Mouse (Mus musculus): ENCODE data around the gene Lix1. TPM values are rescaled to one million over a fixed set of nuclear protein-coding genes. Genes with fewer than 3 reads are reported as not detected.

The Lix1 gene
- polyA plus RNA-seq, 1 experiment, result 1.0 TPM

DNA sequence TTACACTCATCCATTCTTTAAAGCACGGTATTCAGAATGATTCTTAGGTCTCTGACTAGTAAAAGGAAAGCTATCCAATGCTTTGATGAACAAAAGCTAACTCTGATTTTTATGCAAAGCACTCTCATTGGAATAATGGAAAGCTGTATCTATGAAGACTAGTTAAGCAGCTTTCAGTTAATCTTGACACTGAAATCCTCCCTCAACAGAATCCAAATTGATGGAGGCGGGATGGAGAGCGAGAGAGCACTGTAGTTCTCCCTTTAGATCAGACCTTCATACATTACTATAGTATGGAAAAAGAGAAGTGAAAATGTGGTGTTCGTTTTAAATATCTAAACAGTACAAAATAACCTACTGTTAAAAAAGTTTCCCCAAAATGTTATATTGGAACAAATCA is 31.2 kb downstream of the Lix1 start:
- 81% methylated on average over 4 of the region's 4 CpGs for WGBS

DNA sequence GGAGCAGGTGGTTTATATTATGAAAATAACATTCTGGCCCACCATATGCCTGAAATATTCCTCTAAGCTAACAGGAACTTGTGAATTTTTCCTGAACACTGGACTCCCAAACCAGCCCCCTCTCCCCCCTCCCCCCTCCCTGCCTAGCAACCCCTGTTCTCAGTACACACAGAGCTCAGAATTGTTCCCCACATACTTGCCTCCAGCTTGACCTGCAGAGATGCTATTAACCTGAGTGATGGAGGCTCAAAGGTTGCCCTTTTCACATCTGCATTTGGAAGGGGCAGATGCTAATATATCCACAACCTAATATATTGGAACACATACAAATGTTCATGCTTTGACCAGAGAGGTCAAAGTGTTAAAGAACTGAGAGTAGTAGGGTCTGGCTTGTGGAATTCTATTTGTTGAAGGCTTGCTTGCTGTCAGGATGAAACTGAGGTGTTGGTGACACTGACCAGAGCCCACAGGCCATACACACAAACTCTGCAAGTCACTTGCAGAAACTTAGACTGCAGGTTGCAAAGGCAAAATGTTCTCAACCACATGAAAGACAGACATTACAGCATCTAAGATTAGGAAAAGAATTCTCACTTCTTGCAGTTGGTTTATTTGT is 36.2 kb downstream of the Lix1 start:
- TF ChIP-seq POLR2A (IDR thresholded peaks at IDR 0.05; ENCODE audit: low read depth, low read length), result no peak
- no peak for TF ChIP-seq CTCF (conservative IDR thresholded peaks at IDR 0.05; ENCODE audit: insufficient read depth, insufficient read length, low read depth, low read length)
- Histone ChIP-seq H3K36me3 (ENCODE audit: control insufficient read depth, insufficient read depth, low read length) (no peaks in the 10 kb centered on the region), H3K27me3 (replicated peaks; ENCODE audit: control insufficient read depth, insufficient read depth, low read length) (no peaks in the 10 kb centered on the region), H3K27ac (ENCODE audit: insufficient read depth, low read depth, low read length) (no peak overlapping the region), H3K4me1 (ENCODE audit: control insufficient read depth, insufficient read depth, low read length) (no peaks in the 10 kb centered on the region), H3K4me3 (ENCODE audit: insufficient read depth, low read depth, low read length) (no peak overlapping the region)
- DNase-seq, result no peak

More for the DNA sequence above, 31.2 kb downstream of the Lix1 start:
- H3K4me3 ChIP-seq (ENCODE audit: insufficient read depth, low read depth, low read length), result no peak overlapping the region
- no peaks in the 10 kb centered on the region for H3K36me3 ChIP-seq (ENCODE audit: control insufficient read depth, insufficient read depth, low read length)
- no peaks in the 10 kb centered on the region for H3K4me1 ChIP-seq (ENCODE audit: control insufficient read depth, insufficient read depth, low read length)
- H3K27ac ChIP-seq (ENCODE audit: insufficient read depth, low read depth, low read length), result no peak overlapping the region
- DNase-seq, result no peak
- H3K27me3 ChIP-seq (replicated peaks; ENCODE audit: control insufficient read depth, insufficient read depth, low read length), result no peaks in the 10 kb centered on the region
- TF ChIP-seq CTCF (conservative IDR thresholded peaks at IDR 0.05; ENCODE audit: insufficient read depth, insufficient read length, low read depth, low read length) (no peak), POLR2A (IDR thresholded peaks at IDR 0.05; ENCODE audit: low read depth, low read length) (no peak)

DNA sequence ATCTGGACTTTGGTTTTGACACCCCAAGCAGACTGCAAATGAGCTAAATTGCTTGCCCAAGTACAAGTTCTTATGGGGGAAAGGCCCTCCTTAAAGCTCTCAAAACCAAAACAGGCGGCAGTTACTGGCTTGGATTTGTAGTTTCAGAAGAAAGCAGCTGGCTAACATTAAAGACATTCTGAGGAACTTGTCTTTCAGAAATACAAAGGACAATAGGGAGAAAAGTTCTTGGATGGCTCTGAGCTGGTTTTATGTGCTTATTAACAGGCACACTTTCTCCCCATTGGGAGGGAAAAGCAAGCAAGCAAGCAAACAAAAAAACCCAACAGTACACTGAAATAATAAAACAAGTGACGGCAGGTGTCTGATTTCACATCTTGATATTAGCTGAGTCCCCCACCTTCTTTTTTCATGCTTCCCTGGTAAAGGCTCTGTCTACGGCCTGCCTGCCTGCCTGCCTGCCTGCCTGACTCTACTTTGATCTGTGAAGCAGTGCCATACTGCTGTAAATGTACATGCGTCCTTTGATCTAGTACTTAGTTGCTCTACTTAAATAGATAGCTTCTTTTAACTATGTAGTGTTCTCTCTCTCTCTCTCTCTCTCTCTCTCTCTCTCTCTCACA is 39.5 kb downstream of the Lix1 start:
- WGBS, result 59% methylated on average over 4 of the region's 4 CpGs
- no peak for DNase-seq
- Histone ChIP-seq H3K27me3 (replicated peaks; ENCODE audit: control insufficient read depth, insufficient read depth, low read length) (no peaks in the 10 kb centered on the region), H3K27ac (ENCODE audit: insufficient read depth, low read depth, low read length) (no peak overlapping the region), H3K4me1 (ENCODE audit: control insufficient read depth, insufficient read depth, low read length) (no peaks in the 10 kb centered on the region), H3K36me3 (ENCODE audit: control insufficient read depth, insufficient read depth, low read length) (no peaks in the 10 kb centered on the region), H3K4me3 (ENCODE audit: insufficient read depth, low read depth, low read length) (no peak overlapping the region)
- TF ChIP-seq CTCF (conservative IDR thresholded peaks at IDR 0.05; ENCODE audit: insufficient read depth, insufficient read length, low read depth, low read length) (no peak), POLR2A (IDR thresholded peaks at IDR 0.05; ENCODE audit: low read depth, low read length) (no peak)

DNA sequence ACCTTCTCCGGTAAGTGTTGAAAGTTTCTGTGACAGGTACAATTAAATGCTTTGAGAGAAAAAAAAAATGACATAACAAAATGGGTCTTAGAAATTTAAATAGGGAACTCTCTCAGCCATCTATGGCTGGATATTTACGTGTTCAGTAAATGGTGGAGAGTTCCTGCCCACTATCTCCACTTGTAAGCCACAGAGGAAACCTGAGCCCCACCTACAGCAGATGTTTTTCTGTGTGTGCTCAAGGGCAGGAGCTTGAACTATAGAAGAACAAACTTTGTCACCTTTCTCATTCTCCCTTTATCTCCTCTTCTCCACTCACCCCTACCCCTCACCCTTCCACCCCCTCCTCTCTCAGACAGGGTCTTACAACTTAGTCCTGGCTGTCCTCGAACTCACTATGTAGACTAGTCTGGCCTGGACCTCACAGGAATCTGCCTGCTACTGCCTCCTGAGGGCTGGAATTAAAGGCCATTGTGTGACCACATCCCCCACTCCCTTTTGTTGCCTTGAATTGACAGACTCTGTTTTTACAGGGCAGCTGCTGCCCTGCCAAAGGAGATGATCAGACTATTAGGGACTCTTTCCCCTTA is 41.9 kb downstream of the Lix1 start:
- 85% methylated on average over 3 of the region's 3 CpGs for WGBS
- TF ChIP-seq CTCF (conservative IDR thresholded peaks at IDR 0.05; ENCODE audit: insufficient read depth, insufficient read length, low read depth, low read length) (no peak), POLR2A (IDR thresholded peaks at IDR 0.05; ENCODE audit: low read depth, low read length) (no peak)
- Histone ChIP-seq H3K4me1 (ENCODE audit: control insufficient read depth, insufficient read depth, low read length) (no peaks in the 10 kb centered on the region), H3K27me3 (replicated peaks; ENCODE audit: control insufficient read depth, insufficient read depth, low read length) (no peaks in the 10 kb centered on the region), H3K27ac (ENCODE audit: insufficient read depth, low read depth, low read length) (no peak overlapping the region), H3K36me3 (ENCODE audit: control insufficient read depth, insufficient read depth, low read length) (no peaks in the 10 kb centered on the region), H3K4me3 (ENCODE audit: insufficient read depth, low read depth, low read length) (no peak overlapping the region)
- no peak for DNase-seq

DNA sequence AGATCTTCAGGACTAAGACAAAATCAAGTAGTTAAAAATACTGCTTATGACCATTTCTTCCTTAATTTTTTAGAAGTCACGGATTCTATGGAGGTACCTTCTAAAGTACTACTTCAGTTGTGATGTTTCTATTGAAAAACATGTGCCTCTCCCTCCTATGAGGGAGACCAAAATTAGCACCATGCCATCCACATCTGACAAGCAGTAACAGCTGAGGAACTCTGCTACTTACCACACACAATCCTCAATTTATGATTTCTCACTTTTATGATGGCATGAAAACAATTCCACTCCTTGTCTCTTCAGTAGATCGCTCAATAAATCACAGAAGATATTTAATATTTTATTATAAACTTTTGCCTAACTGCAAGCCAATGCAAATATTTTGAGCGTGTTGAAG is 44.2 kb downstream of the Lix1 start:
- H3K27me3 ChIP-seq (replicated peaks; ENCODE audit: control insufficient read depth, insufficient read depth, low read length), result no peaks in the 10 kb centered on the region
- 96% methylated on average over 3 of the region's 3 CpGs for WGBS
- H3K4me3 ChIP-seq (ENCODE audit: insufficient read depth, low read depth, low read length), result no peak overlapping the region
- H3K4me1 ChIP-seq (ENCODE audit: control insufficient read depth, insufficient read depth, low read length), result no peaks in the 10 kb centered on the region
- H3K27ac ChIP-seq (ENCODE audit: insufficient read depth, low read depth, low read length), result no peak overlapping the region
- TF ChIP-seq POLR2A (IDR thresholded peaks at IDR 0.05; ENCODE audit: low read depth, low read length) (no peak), CTCF (conservative IDR thresholded peaks at IDR 0.05; ENCODE audit: insufficient read depth, insufficient read length, low read depth, low read length) (no peak)
- DNase-seq, result no peak
- H3K36me3 ChIP-seq (ENCODE audit: control insufficient read depth, insufficient read depth, low read length), result no peaks in the 10 kb centered on the region

DNA sequence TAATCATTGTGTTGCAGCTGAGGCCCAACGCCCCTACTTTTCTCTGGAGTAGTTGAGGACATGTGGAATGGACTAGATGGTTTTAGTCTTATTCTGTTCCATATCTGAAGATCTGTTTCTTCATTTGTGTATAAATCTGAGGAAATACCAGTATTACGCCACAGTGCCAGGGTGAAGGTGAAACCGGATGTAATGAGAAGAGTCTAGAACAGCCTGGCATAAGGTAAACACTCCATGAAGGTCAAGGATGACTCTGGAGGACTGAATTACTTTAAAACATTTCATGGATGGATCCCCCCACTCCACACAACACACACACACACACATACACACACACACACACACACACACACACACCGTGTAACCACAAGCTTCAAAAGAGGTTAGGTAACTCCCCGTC is 45.3 kb downstream of the Lix1 start:
- Histone ChIP-seq H3K4me1 (ENCODE audit: control insufficient read depth, insufficient read depth, low read length) (no peaks in the 10 kb centered on the region), H3K27me3 (replicated peaks; ENCODE audit: control insufficient read depth, insufficient read depth, low read length) (no peaks in the 10 kb centered on the region), H3K4me3 (ENCODE audit: insufficient read depth, low read depth, low read length) (no peak overlapping the region), H3K36me3 (ENCODE audit: control insufficient read depth, insufficient read depth, low read length) (no peaks in the 10 kb centered on the region), H3K27ac (ENCODE audit: insufficient read depth, low read depth, low read length) (no peak overlapping the region)
- WGBS, result 73% methylated on average over 5 of the region's 5 CpGs
- TF ChIP-seq POLR2A (IDR thresholded peaks at IDR 0.05; ENCODE audit: low read depth, low read length) (no peak), CTCF (conservative IDR thresholded peaks at IDR 0.05; ENCODE audit: insufficient read depth, insufficient read length, low read depth, low read length) (no peak)
- no peak for DNase-seq

DNA sequence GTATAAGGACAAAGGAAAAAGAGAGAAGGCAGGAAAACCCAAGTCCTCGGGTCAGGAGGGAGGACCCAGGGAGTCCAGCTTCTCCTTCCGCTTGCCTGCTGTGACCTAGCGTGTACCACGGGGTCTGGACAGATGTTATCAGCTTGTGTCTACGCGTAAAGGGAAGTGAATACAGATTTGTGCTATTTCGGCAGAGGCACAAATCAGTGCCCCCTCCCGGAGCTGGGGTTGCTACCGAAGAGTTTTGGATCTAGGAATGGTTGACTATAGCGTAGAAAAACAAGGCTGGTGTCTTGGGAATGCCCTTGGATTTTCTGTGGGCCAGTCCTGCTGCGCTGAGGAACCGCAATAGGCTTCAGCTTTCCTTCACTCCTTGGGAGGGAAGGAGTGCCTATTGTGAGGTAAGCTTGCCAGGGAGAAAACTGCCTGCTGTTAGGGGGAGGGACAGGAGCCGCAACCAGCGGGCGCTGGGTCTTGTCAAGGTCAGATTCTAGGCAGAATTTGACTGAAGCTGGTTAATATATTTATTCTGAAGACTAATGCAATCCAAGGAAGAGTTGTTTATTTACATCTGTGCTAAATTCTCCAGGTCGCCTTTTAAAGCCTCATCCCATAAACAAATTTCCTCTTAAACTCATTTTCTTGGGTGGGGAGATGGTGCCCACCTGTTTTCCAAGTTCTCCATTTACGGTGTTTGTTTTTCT is 46.4 kb downstream of the Lix1 start:
- Histone ChIP-seq H3K27ac (ENCODE audit: insufficient read depth, low read depth, low read length) (peak overlapping the region; percentile 43; the same call in 1 of the 2 replicates), H3K4me1 (ENCODE audit: control insufficient read depth, insufficient read depth, low read length) (no peaks in the 10 kb centered on the region), H3K36me3 (ENCODE audit: control insufficient read depth, insufficient read depth, low read length) (no peaks in the 10 kb centered on the region), H3K4me3 (ENCODE audit: insufficient read depth, low read depth, low read length) (peak overlapping the region; percentile 49), H3K27me3 (replicated peaks; ENCODE audit: control insufficient read depth, insufficient read depth, low read length) (no peaks in the 10 kb centered on the region)
- DNase-seq, result peak; percentile 64
- 5% methylated on average over 17 of the region's 17 CpGs for WGBS
- TF ChIP-seq POLR2A (IDR thresholded peaks at IDR 0.05; ENCODE audit: low read depth, low read length) (no peak), CTCF (conservative IDR thresholded peaks at IDR 0.05; ENCODE audit: insufficient read depth, insufficient read length, low read depth, low read length) (no peak)

All from kidney, adult 2 months (tissue).